Mouse (Mus musculus) monocyte, adult 2 months (primary cell): ENCODE data around the gene Mapk3.
"Not testable (repeated sequence)": the region's sequence is repeated elsewhere in the genome, so short reads cannot be mapped to it uniquely, and the experiment has no call there.

Experiments
- DNase-seq, 2 experiments: peaks; one replicate each; pipeline ENCODE4 v3.0.0; 2022; ENCODE audit warnings: low spot score in 2 of 2, low read depth in 1 of 2

Mapk3 gene

GRCm38 (mm10) chr7:126759672-126760390, 430 bp downstream of the Mapk3 start:
- no peak for DNase-seq

- no peak for DNase-seq
Observed at GRCm38 (mm10) chr7:126760391-126760802, 996 bp downstream of the Mapk3 start.

GRCm38 (mm10) chr7:126760956-126761355, 1.6 kb downstream of the Mapk3 start:
- DNase-seq, result no peak

GRCm38 (mm10) chr7:126761529-126762067, 2.2 kb downstream of the Mapk3 start:
- DNase-seq, result no peak

GRCm38 (mm10) chr7:126762471-126763008, 3.1 kb downstream of the Mapk3 start:
- no peak for DNase-seq

- DNase-seq, result no peak
Observed at GRCm38 (mm10) chr7:126765540-126765939, 6.1 kb downstream of the Mapk3 start.

- no peak for DNase-seq
Observed at GRCm38 (mm10) chr7:126766201-126766600, 6.8 kb downstream of the Mapk3 start, which contains the start of gene Gdpd3. Gdpd3 (plus strand) TSS chr7:126766334.

GRCm38 (mm10) chr7:126767001-126767400, 7.6 kb downstream of the Mapk3 start:
- DNase-seq, result no peak

- peak; percentile 54 to 63 for DNase-seq
Observed at GRCm38 (mm10) chr7:126770784-126771183, 11.4 kb downstream of the Mapk3 start.

GRCm38 (mm10) chr7:126773351-126773750, 13.9 kb downstream of the Mapk3 start:
- DNase-seq, result no peak

- DNase-seq, result no peak
Observed at GRCm38 (mm10) chr7:126774463-126774862, 15.1 kb downstream of the Mapk3 start.

GRCm38 (mm10) chr7:126775185-126775977, 16.0 kb downstream of the Mapk3 start:
- no peak for DNase-seq

GRCm38 (mm10) chr7:126775978-126776234, 16.5 kb downstream of the Mapk3 start:
- no peak for DNase-seq

GRCm38 (mm10) chr7:126776598-126777057, 17.2 kb downstream of the Mapk3 start, which contains the start of gene Ypel3:
Ypel3 (plus strand) TSS chr7:126776955.
- DNase-seq, result peak; percentile 71 to 83

- no peak for DNase-seq
Observed at GRCm38 (mm10) chr7:126777476-126777875, 18.1 kb downstream of the Mapk3 start.

- no peak for DNase-seq
Observed at GRCm38 (mm10) chr7:126778147-126778546, 18.7 kb downstream of the Mapk3 start.

- DNase-seq, result not testable (repeated sequence)
Observed at GRCm38 (mm10) chr7:126779101-126779500, 19.7 kb downstream of the Mapk3 start.

- DNase-seq, result peak; percentile 60 to 78
Observed at GRCm38 (mm10) chr7:126779983-126780970, 20.9 kb downstream of the Mapk3 start.

GRCm38 (mm10) chr7:126780971-126781635, 21.7 kb downstream of the Mapk3 start, which contains the start of gene Tbx6:
Tbx6 (plus strand) TSS chr7:126781483.
- DNase-seq, result no peak
